Mouse (Mus musculus) cerebellum, adult 2 months (tissue): ENCODE data around the gene S100z. TPM values are rescaled to one million over a fixed set of nuclear protein-coding genes. Genes with fewer than 3 reads are reported as not detected.
A peak's percentile ranks its signal among the peaks of the same experiment; 100 is the strongest.

Experiments
- DNase-seq, 2 experiments: peaks; one replicate each; pipeline ENCODE4 v3.0.0; 2021
- H3K27ac ChIP-seq: fragments of 200-500 bp; 2 replicates; pipeline ENCODE4 v1.5.1; 2012; ENCODE audit warnings: low read length, control low read depth, inconsistent platforms; ENCODE audit not compliant: insufficient read depth
- H3K27me3 ChIP-seq: fragments of 200-500 bp; 2 replicates; pipeline ENCODE4 v1.6.1; 2012; ENCODE audit warnings: inconsistent platforms, mild to moderate bottlenecking, low read length, moderate library complexity; ENCODE audit not compliant: control insufficient read depth, insufficient read depth
- H3K4me1 ChIP-seq: fragments of 200-500 bp; 2 replicates; pipeline ENCODE4 v1.6.1; 2011; ENCODE audit warnings: low read length; ENCODE audit not compliant: control insufficient read depth, insufficient read depth
- H3K4me3 ChIP-seq: fragments of 200-500 bp; replicated peaks from 2 replicates; pipeline ENCODE3; 2011; ENCODE audit warnings: mild to moderate bottlenecking, low read depth, low read length, control low read depth; ENCODE audit not compliant: insufficient read depth
- CTCF ChIP-seq: fragments of 200-500 bp; IDR thresholded peaks from 2 replicates; pipeline ENCODE4 v1.5.1; 2011; ENCODE audit warnings: low read depth, mild to moderate bottlenecking, control low read depth, low read length, moderate library complexity, borderline replicate concordance; ENCODE audit not compliant: insufficient read depth
- POLR2A ChIP-seq: fragments of 200-500 bp; IDR thresholded peaks from 2 replicates; pipeline ENCODE4 v1.6.1; 2011; ENCODE audit warnings: low read length, control low read depth, borderline replicate concordance; ENCODE audit not compliant: insufficient read depth
- WGBS: fragments of 180-500 bp; shearing (Covaris S2); methylation state at CpG from one replicate; pipeline ENCODE4 v1.1.7; 2018; 5-methylcytosine and 5-hydroxymethylcytosine counted together
- polyA plus RNA-seq: library from polyadenylated mRNA; depleted of rRNA; stranded (reverse); fragments of >200 nt; gene quantifications from 2 replicates; pipeline ENCODE4 v1.2.3, GENCODE M21; 2012; rRNA removed

Gene S100z
- polyA plus RNA-seq, result not detected in 2 replicates

- no peak for TF ChIP-seq POLR2A
- no peak for TF ChIP-seq CTCF
- no peak within 1 kb of the TSS for H3K27ac ChIP-seq
- H3K27me3 ChIP-seq, result no peaks in the 10 kb centered on the region
- DNase-seq, result no peak
- 81% methylated on average over 21 of the region's 21 CpGs for WGBS
- no peak within 1 kb of the TSS for H3K4me3 ChIP-seq
- H3K4me1 ChIP-seq, result no peaks in the 10 kb centered on the region
Observed at GRCm38 (mm10) chr13:95478671-95479413, at the start of gene S100z. Gene S100z (minus strand): TSS chr13:95478721.

- peak; percentile 21 to 34 for DNase-seq
- Histone ChIP-seq H3K27ac (no peak within 1 kb of the TSS), H3K27me3 (no peaks in the 10 kb centered on the region; the same call in 1 of the 2 replicates), H3K4me3 (peak within 1 kb of the TSS; percentile 9), H3K4me1 (no peaks in the 10 kb centered on the region)
- no peak for TF ChIP-seq CTCF
- TF ChIP-seq POLR2A, result no peak
- 2% methylated on average over 54 of the region's 54 CpGs for WGBS
Observed at GRCm38 (mm10) chr13:95524674-95525491, 46.4 kb upstream of the S100z start, which contains the start of gene F2rl1. Gene F2rl1 (minus strand): TSS chr13:95525227.

GRCm38 (mm10) chr13:95524424-95524673 is 45.8 kb upstream of the S100z start:
- Histone ChIP-seq H3K27me3 (no peaks in the 10 kb centered on the region; the same call in 1 of the 2 replicates), H3K27ac (no peak overlapping the region), H3K4me1 (no peaks in the 10 kb centered on the region), H3K4me3 (peak overlapping the region; percentile 9)
- no peak for TF ChIP-seq POLR2A
- TF ChIP-seq CTCF, result no peak
- DNase-seq, result no peak
- under 1% methylated on average over 13 of the region's 13 CpGs for WGBS

GRCm38 (mm10) chr13:95523659-95524423 is 45.3 kb upstream of the S100z start:
- 13% methylated on average over 29 of the region's 29 CpGs for WGBS
- no peak overlapping the region for H3K27ac ChIP-seq
- peak overlapping the region; percentile 9 for H3K4me3 ChIP-seq
- DNase-seq, result peak; percentile 14 to 19
- H3K27me3 ChIP-seq, result no peaks in the 10 kb centered on the region; the same call in 1 of the 2 replicates
- TF ChIP-seq CTCF, result no peak
- TF ChIP-seq POLR2A, result no peak
- H3K4me1 ChIP-seq, result no peaks in the 10 kb centered on the region

GRCm38 (mm10) chr13:95522176-95522575 is 43.7 kb upstream of the S100z start:
- no peaks in the 10 kb centered on the region; the same call in 1 of the 2 replicates for H3K27me3 ChIP-seq
- H3K4me3 ChIP-seq, result no peak overlapping the region
- WGBS, result 94% methylated on average over 10 of the region's 10 CpGs
- no peak overlapping the region for H3K27ac ChIP-seq
- H3K4me1 ChIP-seq, result no peaks in the 10 kb centered on the region
- no peak for DNase-seq
- TF ChIP-seq CTCF, result no peak
- no peak for TF ChIP-seq POLR2A

- no peak overlapping the region for H3K4me3 ChIP-seq
- TF ChIP-seq POLR2A, result no peak
- TF ChIP-seq CTCF, result no peak
- no peak overlapping the region for H3K27ac ChIP-seq
- no peaks in the 10 kb centered on the region; the same call in 1 of the 2 replicates for H3K27me3 ChIP-seq
- 87% methylated on average over 6 of the region's 6 CpGs for WGBS
- no peak for DNase-seq
- no peaks in the 10 kb centered on the region for H3K4me1 ChIP-seq
Observed at GRCm38 (mm10) chr13:95521029-95521428, 42.5 kb upstream of the S100z start.

- 45% methylated on average over 4 of the region's 4 CpGs for WGBS
- Histone ChIP-seq H3K4me3 (no peak overlapping the region), H3K27ac (no peak overlapping the region), H3K4me1 (no peaks in the 10 kb centered on the region), H3K27me3 (no peaks in the 10 kb centered on the region)
- TF ChIP-seq CTCF (no peak), POLR2A (no peak)
- no peak for DNase-seq
Observed at GRCm38 (mm10) chr13:95514756-95515155, 36.2 kb upstream of the S100z start.
